Mouse (Mus musculus) adrenal gland, postnatal 10 days (tissue): ENCODE data around the gene Cd180. TPM values are rescaled to one million over a fixed set of nuclear protein-coding genes. Genes with fewer than 3 reads are reported as not detected.

Experiments
- DNase-seq: peaks from one replicate; pipeline ENCODE4 v3.0.0; 2021; ENCODE audit warnings: mixed read lengths
- long read RNA-seq, 2 experiments: library from polyadenylated mRNA; stranded (forward); transcript quantifications; one replicate each; pipeline ENCODE4 v2.0.0; 2021
- total RNA-seq, 2 experiments: library from RNA; stranded (reverse); gene quantifications; 2 replicates each; pipeline ENCODE4 v1.2.3; 2021

The Cd180 gene
- 1 to 10 TPM; 3.0 to 3.1 TPM for total RNA-seq
- long read RNA-seq, experiment 1, partial matches to known transcripts: 0 of 2 reads
- long read RNA-seq, experiment 1, other reads (novel, unspliced or antisense): 1 of 2 reads
- long read RNA-seq, experiment 2, partial matches to known transcripts: 0 of 1 reads
- long read RNA-seq, experiment 2, other reads (novel, unspliced or antisense): 1 of 1 reads

- DNase-seq: peak; percentile 15
Observed at GRCm38 (mm10) chr13:102693341-102693801, at the start of gene Cd180. TSS of gene Cd180 (plus strand) at chr13:102693558.

GRCm38 (mm10) chr13:102644344-102644743 is 49.0 kb upstream of the Cd180 start:
- no peak for DNase-seq

GRCm38 (mm10) chr13:102644789-102645551 is 48.4 kb upstream of the Cd180 start:
- DNase-seq: peak; percentile 80

GRCm38 (mm10) chr13:102646271-102646771 is 47.0 kb upstream of the Cd180 start:
- peak; percentile 58 for DNase-seq

GRCm38 (mm10) chr13:102647511-102647910 is 45.8 kb upstream of the Cd180 start:
- no peak for DNase-seq

- no peak for DNase-seq
Observed at GRCm38 (mm10) chr13:102652303-102652889, 41.0 kb upstream of the Cd180 start.

DNA sequence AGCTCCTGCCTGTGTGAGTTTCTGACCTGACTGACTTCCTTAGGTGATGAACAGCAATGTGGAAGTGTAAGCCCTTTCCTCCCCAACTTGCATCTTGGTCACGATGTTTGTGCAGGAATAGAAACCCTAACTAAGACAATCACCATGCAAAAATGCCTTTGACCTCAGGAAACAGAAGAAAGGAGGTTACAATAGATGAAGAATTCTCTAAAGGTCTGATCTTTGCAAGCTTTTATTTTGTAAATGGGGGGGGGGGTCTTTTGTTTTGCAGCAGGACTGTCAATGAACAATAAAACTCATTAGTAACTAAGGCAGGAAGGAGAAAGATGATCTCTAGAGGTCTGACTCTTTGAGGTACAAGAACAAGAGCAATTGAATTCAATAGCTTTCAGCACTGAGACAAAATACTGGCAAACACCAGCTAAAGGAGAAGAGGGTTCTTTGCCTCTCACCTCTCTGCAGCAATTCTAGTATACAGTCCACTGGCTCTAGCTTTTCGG is 38.2 kb upstream of the Cd180 start:
- no peak for DNase-seq

DNA sequence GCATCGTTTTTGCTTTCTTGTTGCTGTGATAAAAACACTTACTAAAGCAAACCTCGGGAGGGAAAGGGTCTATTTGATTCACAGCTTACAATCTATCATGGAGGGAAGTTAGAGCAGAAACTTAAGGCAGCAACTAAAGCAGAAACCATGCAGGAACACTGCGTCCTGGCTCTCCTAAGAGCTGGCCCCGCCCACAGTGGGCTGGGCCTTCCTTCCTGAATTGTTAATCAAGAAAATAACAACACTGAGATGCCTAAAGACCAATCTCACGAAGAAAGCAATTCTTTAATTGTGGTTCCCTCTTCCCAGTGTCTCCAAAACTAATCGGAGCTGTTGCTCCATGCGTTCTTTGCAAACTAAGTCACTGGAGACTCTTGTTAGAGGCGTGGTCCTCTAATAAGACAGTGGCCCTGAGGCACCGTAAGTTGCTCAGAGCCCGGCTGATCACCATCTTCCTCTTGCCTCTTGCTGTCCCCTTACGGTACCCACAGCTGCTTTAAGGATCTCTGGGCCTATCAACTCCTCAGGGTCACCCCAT is 37.1 kb upstream of the Cd180 start:
- no peak for DNase-seq

DNA sequence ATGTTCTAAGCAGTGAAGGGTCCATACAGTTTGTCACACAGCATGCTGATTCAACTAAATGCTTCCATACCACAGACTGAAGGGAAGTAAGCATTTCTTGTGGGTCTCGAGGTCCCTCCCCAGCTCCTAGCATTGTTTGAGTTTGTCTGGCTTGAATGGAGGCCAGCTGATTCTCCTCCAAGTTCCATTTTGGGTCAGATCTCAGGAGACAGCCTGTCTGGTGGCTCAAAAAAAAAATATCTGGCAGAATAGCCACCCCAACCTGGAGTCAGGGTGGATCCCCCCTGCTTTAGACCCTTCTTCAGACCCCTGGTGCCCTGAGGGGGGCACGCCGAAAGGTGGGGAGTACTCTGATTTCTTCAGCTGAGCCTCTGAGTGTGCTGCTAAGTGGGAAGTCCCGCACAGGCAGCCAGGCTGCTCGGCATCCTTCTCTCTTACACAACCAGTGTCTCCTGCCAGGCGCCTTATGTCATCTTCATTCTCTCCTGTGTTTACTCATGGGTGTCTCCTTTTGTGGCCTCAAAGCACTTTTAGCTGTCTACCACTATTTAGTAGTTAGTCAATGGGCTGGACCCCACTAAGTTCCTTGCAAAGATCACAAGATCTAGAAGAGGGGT is 35.0 kb upstream of the Cd180 start:
- peak; percentile 40 for DNase-seq

DNA sequence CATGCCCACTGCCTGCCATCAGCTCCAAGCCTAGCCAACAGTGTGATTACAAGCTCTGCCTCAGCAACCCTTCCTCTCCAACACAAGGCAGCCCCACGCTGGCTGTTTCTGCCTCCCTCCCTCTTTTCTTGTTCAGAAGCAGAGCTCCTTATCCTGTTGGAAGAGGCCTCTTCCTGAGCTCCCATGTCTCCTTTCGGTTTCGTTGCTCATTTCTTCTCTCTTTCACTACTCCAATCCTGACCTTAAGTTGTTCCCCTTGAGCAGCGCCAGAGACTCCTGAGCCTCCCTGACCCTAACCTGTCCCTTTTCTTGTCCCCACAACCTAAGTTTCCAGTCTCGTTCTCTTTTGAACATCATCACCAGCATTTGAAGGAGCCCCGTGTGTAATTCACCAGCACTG is 29.3 kb upstream of the Cd180 start:
- no peak for DNase-seq

DNA sequence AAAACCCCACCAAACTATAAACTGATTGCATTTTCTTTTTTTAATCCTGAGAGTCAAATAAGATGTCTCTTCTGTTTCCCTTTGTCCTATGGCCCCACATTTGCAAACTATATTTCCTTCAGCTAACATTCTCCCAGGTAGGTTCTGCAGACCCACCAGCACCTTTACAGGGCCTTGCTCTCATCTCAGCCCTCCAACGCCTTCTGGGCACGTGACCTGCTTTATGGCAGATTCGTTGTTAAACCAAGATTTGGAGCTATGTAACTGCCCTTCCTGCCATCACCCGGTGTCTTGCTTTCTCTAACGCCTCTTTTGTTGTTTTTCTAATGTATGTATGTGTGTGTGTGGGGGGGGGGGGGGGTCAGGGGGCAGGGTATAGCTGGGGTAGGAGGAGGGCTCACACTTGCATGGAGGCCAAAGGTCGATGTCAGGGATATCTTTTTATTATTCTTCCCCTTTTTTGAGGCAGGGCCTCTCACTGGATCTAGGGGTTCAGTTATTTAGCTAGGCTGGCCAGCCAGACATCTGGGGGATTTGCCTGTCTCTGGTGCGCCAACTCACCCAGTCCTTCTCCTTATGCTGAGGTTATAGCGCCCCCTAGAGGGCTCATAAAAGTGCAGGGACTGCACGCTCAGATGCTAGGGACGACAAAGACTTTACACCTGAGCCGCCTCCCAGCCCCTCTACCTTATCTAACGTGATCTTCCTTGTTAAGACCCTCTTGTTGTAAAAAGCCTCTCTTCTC is 28.3 kb upstream of the Cd180 start:
- DNase-seq: peak; percentile 58

DNA sequence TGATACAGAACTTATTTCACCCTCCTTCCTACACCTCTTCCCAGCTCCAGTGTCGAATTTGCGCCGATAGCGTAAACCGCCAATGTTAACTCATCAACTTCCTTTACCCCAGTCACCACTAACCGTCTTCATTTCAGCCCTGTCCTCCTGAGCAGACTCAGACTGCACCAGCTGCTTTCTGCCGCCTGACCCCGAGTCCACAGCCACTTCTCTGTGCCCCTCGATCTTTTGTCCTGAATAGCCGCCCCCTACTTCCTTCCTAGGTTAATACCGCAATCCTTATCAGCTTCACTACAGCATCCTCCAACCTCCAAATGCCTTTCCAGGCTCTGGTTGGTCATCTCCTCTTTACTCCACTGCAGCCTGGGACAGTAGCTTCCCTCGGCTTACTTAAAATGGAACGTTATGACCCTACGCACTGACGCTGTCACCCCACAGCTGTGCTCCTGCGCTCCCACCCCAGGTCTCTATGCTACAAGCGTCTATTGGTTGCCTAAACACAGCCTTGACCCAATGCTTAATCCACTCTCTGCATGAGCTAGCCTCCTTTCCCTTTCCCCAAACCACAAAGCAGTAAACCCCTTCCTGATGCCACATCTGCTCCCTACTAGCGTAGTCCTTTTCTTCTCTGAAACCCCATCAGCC is 27.6 kb upstream of the Cd180 start:
- DNase-seq: no peak

- no peak for DNase-seq
Observed at GRCm38 (mm10) chr13:102666233-102666614, 27.1 kb upstream of the Cd180 start.

- DNase-seq: no peak
Observed at GRCm38 (mm10) chr13:102666731-102667130, 26.6 kb upstream of the Cd180 start.

DNA sequence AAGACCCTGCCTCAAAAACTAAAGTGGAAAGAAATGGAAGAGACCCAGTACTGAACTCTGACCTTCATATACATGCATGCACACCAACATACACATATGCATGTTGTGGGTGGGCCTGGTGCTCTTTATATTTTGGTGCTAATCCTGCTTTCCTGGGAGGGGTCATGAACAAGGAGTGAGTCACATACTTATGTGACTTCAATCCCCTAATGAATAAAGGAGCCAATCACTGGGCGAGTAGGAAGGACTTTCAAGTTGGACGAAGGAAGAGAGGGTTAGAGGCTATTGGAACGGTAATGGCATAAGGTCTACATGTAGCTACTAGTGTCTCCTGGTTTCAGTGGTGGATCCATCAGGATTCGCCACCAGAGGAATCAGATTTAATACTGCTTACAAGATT is 26.0 kb upstream of the Cd180 start:
- no peak for DNase-seq

- DNase-seq: no peak
Observed at GRCm38 (mm10) chr13:102667842-102668241, 25.5 kb upstream of the Cd180 start.

GRCm38 (mm10) chr13:102668933-102669332 is 24.4 kb upstream of the Cd180 start:
- DNase-seq: no peak

- no peak for DNase-seq
Observed at GRCm38 (mm10) chr13:102669522-102670256, 23.7 kb upstream of the Cd180 start.

DNA sequence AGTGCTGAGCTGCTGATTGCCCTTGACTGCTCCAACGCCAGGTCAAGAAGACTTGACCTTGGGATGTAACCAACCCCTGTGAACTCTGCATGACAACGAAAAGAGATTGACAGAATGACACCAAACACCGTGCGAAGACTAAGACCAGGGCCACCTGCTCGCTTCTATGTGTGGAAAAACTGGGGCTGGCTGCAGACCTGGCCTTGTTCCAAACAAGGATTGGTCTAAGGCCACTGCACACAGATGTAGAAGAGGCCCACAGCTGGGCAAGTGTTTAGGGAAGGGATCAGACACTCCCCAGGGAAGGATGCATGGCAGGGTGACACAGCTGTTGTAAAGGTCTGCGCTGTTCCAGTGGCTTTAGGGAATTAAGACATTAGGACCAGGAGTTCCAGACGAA is 22.9 kb upstream of the Cd180 start:
- DNase-seq: no peak

GRCm38 (mm10) chr13:102674083-102674482 is 19.3 kb upstream of the Cd180 start:
- DNase-seq: no peak
